Mouse (Mus musculus) neural tube, embryonic 14.5 days (tissue): Measurements from ENCODE around the gene Ripk4. TPM values are rescaled to one million over a fixed set of nuclear protein-coding genes. Genes with fewer than 3 reads are reported as not detected.

Experiments used
- ATAC-seq: fragments of 200-750 bp; cut with Nextera tagmentation; 2 replicates; pipeline ENCODE4 v1.8.0; 2017; ENCODE audit warnings: low read depth, mild to moderate bottlenecking, moderate TSS enrichment, moderate library complexity
- H3K27ac ChIP-seq: fragments of 300-500 bp; sonication (generic); 2 replicates; pipeline ENCODE4 v1.5.1; 2014; ENCODE audit warnings: low read depth, mild to moderate bottlenecking, control low read depth, low read length, moderate library complexity, mixed read lengths
- H3K27me3 ChIP-seq: fragments of 300-500 bp; sonication (generic); 2 replicates; pipeline ENCODE4 v1.6.1; 2014; ENCODE audit warnings: low read length; ENCODE audit not compliant: control insufficient read depth, insufficient read depth
- H3K36me3 ChIP-seq: fragments of 300-500 bp; sonication (generic); 2 replicates; pipeline ENCODE4 v1.6.1; 2014; ENCODE audit warnings: low read length, mixed read lengths; ENCODE audit not compliant: control insufficient read depth, insufficient read depth
- H3K4me1 ChIP-seq: fragments of 300-500 bp; sonication (generic); 2 replicates; pipeline ENCODE4 v1.6.1; 2014; ENCODE audit warnings: low read length; ENCODE audit not compliant: control insufficient read depth, insufficient read depth
- H3K4me2 ChIP-seq: fragments of 300-500 bp; sonication (generic); 2 replicates; pipeline ENCODE4 v1.6.1; 2014; ENCODE audit warnings: mild to moderate bottlenecking, low read depth, low read length, control low read depth
- H3K4me3 ChIP-seq: fragments of 300-500 bp; sonication (generic); 2 replicates; pipeline ENCODE4 v1.5.1; 2014; ENCODE audit warnings: low read depth, low read length, control low read depth, mixed read lengths
- H3K9ac ChIP-seq: fragments of 300-500 bp; sonication (generic); replicated peaks from 2 replicates; pipeline ENCODE4 v1.6.1; 2014; ENCODE audit warnings: low read depth, mild to moderate bottlenecking, control low read depth, low read length, mixed read lengths
- H3K9me3 ChIP-seq: fragments of 300-500 bp; sonication (generic); 2 replicates; pipeline ENCODE4 v1.6.1; 2016; ENCODE audit warnings: low read length; ENCODE audit not compliant: control insufficient read depth
- WGBS: fragments of 180-500 bp; shearing (Covaris S2); extraction: QIAGEN DNeasy Blood & Tissue Kit; methylation state at CpG from one replicate; pipeline ENCODE4 v1.1.7; 2014; 5-methylcytosine and 5-hydroxymethylcytosine counted together
- polyA plus RNA-seq: library from polyadenylated mRNA; unstranded; fragments of >200 nt; fragmentation: Nextera tagmentation; extraction: Ambion mirVana; gene quantifications from 2 replicates; pipeline ENCODE4 v1.2.1, GENCODE M21; 2014

Gene Ripk4
- polyA plus RNA-seq, 1 experiment from 2014 or later = 0.33 TPM

DNA sequence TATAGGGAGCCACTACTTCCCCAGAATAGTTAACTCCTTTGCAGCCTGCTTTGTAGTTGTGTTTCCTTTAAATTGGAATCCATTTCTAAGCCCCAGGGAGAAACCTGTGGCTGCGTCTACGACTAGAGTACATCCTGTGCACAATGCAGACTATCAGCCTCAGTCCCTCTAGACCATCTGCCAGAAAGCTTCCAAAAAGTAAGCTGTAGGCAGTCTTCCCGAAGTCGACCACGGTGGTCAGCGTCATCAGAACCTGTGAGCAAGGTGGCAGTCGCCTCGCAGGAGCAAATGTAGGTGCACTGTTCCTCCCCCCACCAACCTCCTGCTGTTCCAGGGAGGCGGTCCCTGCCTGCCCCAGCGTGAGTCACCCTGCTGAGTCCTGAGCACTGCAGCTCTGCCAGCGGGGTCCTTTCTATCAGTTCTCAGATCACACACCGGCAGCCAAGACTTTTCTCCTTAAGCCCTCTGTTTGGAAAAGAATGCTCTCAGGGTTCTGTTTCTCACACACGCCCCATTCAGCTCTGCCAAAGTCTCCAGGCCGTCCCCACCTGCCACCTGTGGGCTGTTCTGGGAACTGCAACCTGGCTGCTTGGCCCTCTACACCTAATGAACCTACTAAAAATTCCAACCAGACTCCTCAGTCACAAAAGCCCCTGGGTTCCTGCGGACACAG lies 14.9 kb upstream of the Ripk4 start:
- H3K4me1 ChIP-seq = no peaks in the 10 kb centered on the region
- no peaks in the 10 kb centered on the region for H3K36me3 ChIP-seq
- 37% methylated on average over 15 of the region's 15 CpGs for WGBS
- no peak overlapping the region for H3K4me2 ChIP-seq
- no peaks in the 10 kb centered on the region for H3K27me3 ChIP-seq
- no peak overlapping the region for H3K4me3 ChIP-seq
- H3K27ac ChIP-seq = no peak overlapping the region
- no peak overlapping the region for H3K9ac ChIP-seq
- H3K9me3 ChIP-seq = no peaks in the 10 kb centered on the region
- ATAC-seq = peak; percentile 66

DNA sequence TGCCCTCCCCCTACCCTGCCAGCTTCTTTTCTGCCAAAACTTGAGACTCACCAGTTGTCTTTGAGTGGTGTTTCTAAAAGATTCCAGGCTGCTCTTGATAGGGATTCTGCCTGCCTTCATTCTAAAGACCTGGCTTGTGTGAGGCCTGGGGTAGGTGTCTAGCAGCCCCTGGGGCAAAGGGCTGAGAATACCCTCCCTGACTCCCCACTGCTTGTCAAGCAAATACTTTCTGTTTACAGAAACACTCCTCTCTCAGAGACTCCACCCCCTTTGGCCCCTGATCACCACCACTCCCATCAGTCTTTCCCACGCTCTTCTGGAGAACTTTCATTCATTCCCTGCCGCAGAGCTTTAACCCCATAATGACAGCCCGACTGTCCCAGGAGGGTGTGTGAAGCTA lies 2.9 kb upstream of the Ripk4 start:
- peaks cover 34% of the 10 kb centered on the region for H3K27me3 ChIP-seq
- WGBS = 31% methylated on average over 3 of the region's 3 CpGs

DNA sequence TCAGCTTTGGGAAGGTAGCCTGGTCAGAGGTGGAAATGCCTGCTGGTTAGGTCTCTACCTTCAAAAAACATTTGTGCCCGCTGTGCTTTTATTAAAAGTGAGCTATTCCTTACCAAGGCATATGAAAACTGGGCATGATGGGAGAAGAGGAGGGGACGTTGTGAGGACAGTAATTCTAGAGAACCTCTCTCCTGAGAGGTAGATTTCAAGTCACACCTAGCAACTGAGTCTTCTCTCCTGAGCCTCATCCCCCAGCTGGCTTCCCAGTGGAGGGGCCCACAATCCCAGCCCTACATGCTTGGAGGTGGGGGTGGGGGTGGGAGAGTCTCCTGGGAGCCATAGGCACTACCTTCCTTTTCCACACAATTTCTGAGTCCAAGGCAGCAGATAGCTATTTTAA lies 1.0 kb upstream of the Ripk4 start:
- H3K36me3 ChIP-seq = no peaks in the 10 kb centered on the region
- WGBS = 45% methylated on average over 2 of the region's 2 CpGs
- peaks cover 39% of the 10 kb centered on the region for H3K27me3 ChIP-seq
- no peak overlapping the region for H3K4me2 ChIP-seq
- H3K9ac ChIP-seq = no peak overlapping the region
- H3K27ac ChIP-seq = no peak overlapping the region
- no peak for ATAC-seq
- no peaks in the 10 kb centered on the region for H3K9me3 ChIP-seq
- no peak overlapping the region for H3K4me3 ChIP-seq
- H3K4me1 ChIP-seq = peaks cover 6% of the 10 kb centered on the region; the same call in 1 of the 2 replicates

More for the DNA sequence above, 2.9 kb upstream of the Ripk4 start:
- Histone ChIP-seq H3K4me1 (peaks cover 6% of the 10 kb centered on the region; the same call in 1 of the 2 replicates), H3K9me3 (no peaks in the 10 kb centered on the region), H3K4me2 (no peak overlapping the region), H3K4me3 (no peak overlapping the region), H3K27ac (no peak overlapping the region), H3K36me3 (no peaks in the 10 kb centered on the region), H3K9ac (no peak overlapping the region)
- ATAC-seq = no peak

DNA sequence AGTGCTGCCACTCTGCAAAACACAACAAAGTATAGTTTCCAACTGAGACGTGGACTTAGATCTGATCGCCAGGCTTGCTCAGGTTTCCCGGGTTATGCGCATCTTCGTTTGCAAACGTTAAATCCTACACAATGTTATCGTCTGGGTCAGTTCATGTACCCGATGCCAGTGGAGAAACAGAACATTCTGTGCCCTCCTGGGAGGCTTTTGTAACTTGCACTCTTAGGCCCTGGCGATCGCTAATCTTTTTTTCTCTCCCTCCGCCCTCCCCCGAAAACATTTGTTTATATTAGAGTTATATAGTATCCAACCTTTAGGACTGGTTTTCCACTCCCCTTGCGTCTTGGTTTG lies 378 bp upstream of the Ripk4 start:
- Histone ChIP-seq H3K27me3 (peaks cover 39% of the 10 kb centered on the region), H3K9me3 (no peaks in the 10 kb centered on the region), H3K4me3 (peak overlapping the region; percentile 29; the same call in 1 of the 2 replicates), H3K27ac (no peak overlapping the region), H3K4me2 (peak overlapping the region; percentile 58), H3K36me3 (no peaks in the 10 kb centered on the region), H3K9ac (no peak overlapping the region), H3K4me1 (peaks cover 6% of the 10 kb centered on the region; the same call in 1 of the 2 replicates)
- no peak for ATAC-seq
- 12% methylated on average over 13 of the region's 13 CpGs for WGBS

DNA sequence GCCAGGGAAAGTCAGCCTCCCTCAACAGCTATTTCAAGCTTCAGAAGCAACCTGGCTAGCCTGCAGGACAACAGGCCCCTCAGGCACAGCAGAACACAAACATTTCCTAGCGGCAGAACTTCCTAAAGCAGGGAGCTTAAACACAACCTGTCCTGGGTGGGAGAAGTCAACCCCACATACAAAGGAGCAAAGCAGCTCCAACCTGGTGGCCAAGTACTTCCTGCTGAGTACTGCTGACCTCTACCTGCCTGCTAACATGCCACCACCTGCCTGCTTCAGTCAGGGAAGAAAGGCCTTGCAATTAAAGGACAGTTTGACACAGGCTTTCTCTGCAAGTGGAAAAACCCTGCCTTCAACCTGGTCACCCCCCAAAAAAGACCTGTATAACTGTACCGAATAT lies 1.8 kb downstream of the Ripk4 start:
- no peaks in the 10 kb centered on the region for H3K9me3 ChIP-seq
- H3K4me1 ChIP-seq = peaks cover 6% of the 10 kb centered on the region; the same call in 1 of the 2 replicates
- 43% methylated on average over 2 of the region's 2 CpGs for WGBS
- no peak for ATAC-seq
- no peak overlapping the region for H3K27ac ChIP-seq
- no peak overlapping the region for H3K4me2 ChIP-seq
- no peaks in the 10 kb centered on the region for H3K36me3 ChIP-seq
- no peak overlapping the region for H3K4me3 ChIP-seq
- peaks cover 39% of the 10 kb centered on the region for H3K27me3 ChIP-seq
- H3K9ac ChIP-seq = no peak overlapping the region

DNA sequence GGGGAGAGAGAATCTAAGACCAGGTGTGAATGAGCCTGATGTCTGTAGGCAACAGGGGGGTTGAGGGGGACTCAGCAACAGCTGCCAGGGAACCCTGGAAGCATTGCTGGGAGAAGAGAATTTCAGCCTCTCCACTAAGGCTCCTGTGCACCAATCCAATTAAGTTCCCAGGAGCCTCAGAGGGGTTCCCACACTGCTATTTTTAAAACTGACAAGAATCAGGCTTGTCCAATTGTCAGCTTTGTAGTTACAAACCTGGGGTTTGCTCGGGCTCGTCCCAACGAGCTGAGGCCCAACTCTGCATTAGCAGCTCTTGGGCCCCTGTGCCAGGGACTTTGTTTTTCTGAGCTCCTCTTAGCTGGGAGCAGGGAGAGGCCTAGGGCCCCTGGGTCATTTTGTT lies 3.9 kb downstream of the Ripk4 start:
- Histone ChIP-seq H3K27me3 (peaks cover 32% of the 10 kb centered on the region), H3K36me3 (no peaks in the 10 kb centered on the region), H3K4me1 (peaks cover 6% of the 10 kb centered on the region; the same call in 1 of the 2 replicates), H3K9me3 (no peaks in the 10 kb centered on the region), H3K9ac (no peak overlapping the region), H3K4me3 (no peak overlapping the region), H3K27ac (no peak overlapping the region), H3K4me2 (no peak overlapping the region)
- WGBS = 23% methylated on average over 3 of the region's 3 CpGs
- no peak for ATAC-seq

DNA sequence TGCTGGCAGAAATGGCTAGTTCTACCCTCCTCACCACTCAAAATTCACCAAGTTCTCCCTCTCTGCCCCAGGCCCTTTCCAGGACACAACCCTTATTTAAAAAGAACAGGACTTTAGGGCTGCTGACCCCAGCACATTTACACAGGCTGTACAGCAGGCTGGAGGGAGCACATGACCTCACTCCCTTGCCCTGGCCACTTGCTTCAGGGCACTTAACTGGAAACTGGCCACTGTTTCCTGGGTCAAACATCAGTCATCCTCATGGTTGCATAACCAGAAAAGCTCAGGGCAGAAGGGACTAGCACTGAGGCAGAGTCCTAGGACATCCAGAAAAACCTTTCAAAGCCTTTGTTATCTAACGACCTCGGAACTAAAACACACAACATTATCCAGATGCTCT lies 5.3 kb downstream of the Ripk4 start:
- Histone ChIP-seq H3K27ac (no peak overlapping the region), H3K36me3 (no peaks in the 10 kb centered on the region), H3K4me3 (no peak overlapping the region), H3K9ac (no peak overlapping the region), H3K4me2 (no peak overlapping the region), H3K27me3 (peaks cover 18% of the 10 kb centered on the region), H3K9me3 (no peaks in the 10 kb centered on the region), H3K4me1 (peaks cover under 1% of the 10 kb centered on the region; the same call in 1 of the 2 replicates)
- WGBS = 77% methylated on average over 2 of the region's 2 CpGs
- ATAC-seq = no peak

DNA sequence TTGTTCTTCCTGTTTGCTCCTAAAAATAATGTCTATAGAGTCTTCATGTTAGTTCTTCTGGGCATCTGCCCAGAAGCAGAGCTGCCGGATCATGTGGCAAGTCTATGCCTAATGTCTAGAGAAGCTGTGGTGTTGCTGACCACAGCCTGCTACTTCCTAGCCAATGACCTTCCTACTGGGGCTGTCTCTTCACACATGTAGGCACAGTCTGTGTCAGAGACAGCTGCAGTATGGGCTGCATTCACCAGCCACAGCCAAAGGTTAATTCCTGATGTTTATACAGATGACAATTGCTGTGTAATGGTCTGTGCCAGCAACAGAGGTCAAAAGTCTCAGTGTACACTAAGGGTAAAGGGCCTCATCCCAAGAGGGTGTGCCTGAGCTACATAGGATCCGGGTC lies 7.1 kb downstream of the Ripk4 start:
- H3K9ac ChIP-seq = no peak overlapping the region
- H3K4me3 ChIP-seq = no peak overlapping the region
- H3K4me1 ChIP-seq = no peaks in the 10 kb centered on the region
- no peak for ATAC-seq
- 83% methylated on average over 2 of the region's 2 CpGs for WGBS
- H3K27ac ChIP-seq = no peak overlapping the region
- H3K4me2 ChIP-seq = no peak overlapping the region
- no peaks in the 10 kb centered on the region for H3K36me3 ChIP-seq
- H3K27me3 ChIP-seq = peaks cover 5% of the 10 kb centered on the region
- no peaks in the 10 kb centered on the region for H3K9me3 ChIP-seq

DNA sequence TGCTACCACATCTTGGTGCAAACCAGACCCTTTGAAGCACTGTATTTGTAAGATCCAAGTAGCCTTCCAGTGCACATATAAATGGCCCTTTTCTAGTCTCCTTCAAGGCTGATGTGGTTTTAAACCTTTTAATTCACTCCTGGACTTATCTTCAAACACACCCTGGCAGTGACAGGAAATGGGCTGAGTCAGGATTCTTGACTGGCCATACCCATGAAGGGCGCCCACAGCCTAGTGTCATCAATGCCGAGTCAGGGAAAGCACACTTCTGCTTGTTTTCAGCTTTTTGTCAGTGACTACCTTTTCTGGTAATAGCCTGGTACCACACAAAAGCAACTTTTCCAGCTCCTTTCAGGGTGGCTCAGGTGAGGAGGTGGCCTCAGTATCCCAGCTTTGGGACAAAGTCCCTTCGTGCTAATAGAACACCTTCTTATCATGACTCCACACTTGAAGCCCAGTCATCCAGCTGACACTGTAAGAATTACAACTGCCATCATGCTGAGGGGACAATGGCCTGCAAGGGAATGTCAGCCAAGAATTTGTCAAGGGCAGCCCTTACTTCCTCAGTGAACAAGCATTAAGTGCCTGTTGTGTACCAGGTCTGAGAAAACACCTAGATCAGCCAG lies 11.2 kb downstream of the Ripk4 start:
- no peak overlapping the region for H3K9ac ChIP-seq
- H3K9me3 ChIP-seq = no peaks in the 10 kb centered on the region
- no peak for ATAC-seq
- no peak overlapping the region for H3K4me3 ChIP-seq
- 88% methylated on average over 3 of the region's 3 CpGs for whole genome bisulfite sequencing
- no peaks in the 10 kb centered on the region for H3K36me3 ChIP-seq
- H3K27ac ChIP-seq = no peak overlapping the region
- H3K27me3 ChIP-seq = no peaks in the 10 kb centered on the region
- H3K4me1 ChIP-seq = no peaks in the 10 kb centered on the region
- H3K4me2 ChIP-seq = no peak overlapping the region
